23 mouse cellular contexts compared by ENCODE assay signal in genomic region chr10:119631966-119632365, GRCm38 (mm10).
DNase-seq lines count a peak whose midpoint lies in the region; ATAC-seq and TF ChIP-seq lines count a peak whose summit lies in the region.
"Had no signal": no experiment of that assay in that cellular context is flagged by ENCODE, and none has a peak within 500 bp of the region (broad histone marks: within the 10 kb centered on the region; RNA-seq: fewer than 3 reads in every experiment).

No protein-coding gene starts in this region.

- WGBS in cerebellum, adult 2 months, result 21% methylated on average over 9 of the region's 9 CpGs
- 21% methylated on average over 9 of the region's 9 CpGs for WGBS in limb, embryonic 14.5 days
- WGBS in limb, embryonic 10.5 days, result 47% methylated on average over 9 of the region's 9 CpGs

- no peak overlapping the region for H3K4me3 ChIP-seq in cerebellum, adult 2 months (replicated peaks; ENCODE audit: insufficient read depth, low read depth, low read length)
- no peak overlapping the region for H3K4me3 ChIP-seq in limb, embryonic 14.5 days (replicated peaks; ENCODE audit: low read length)
- no peak overlapping the region for H3K4me3 ChIP-seq in limb, embryonic 10.5 days
- H3K4me3 ChIP-seq: embryonic facial prominence, embryonic 10.5 days; embryonic facial prominence, embryonic 12.5 days; forebrain, embryonic 13.5 days; forebrain, embryonic 15.5 days had no signal

- no peak for TF ChIP-seq POLR2A in cerebellum, adult 2 months (IDR thresholded peaks at IDR 0.05; ENCODE audit: borderline replicate concordance, insufficient read depth, low read length)
- TF ChIP-seq POLR2A in limb, embryonic 14.5 days (IDR thresholded peaks at IDR 0.05; ENCODE audit: borderline replicate concordance, extremely low read depth, insufficient read depth, insufficient read length), result no peak

- no peaks in the 10 kb centered on the region for H3K27me3 ChIP-seq in cerebellum, adult 2 months (ENCODE audit: control insufficient read depth, insufficient read depth, low read length)
- H3K27me3 ChIP-seq in limb, embryonic 14.5 days (ENCODE audit: control insufficient read depth, insufficient read depth, low read length), result no peaks in the 10 kb centered on the region
- H3K27me3 ChIP-seq in limb, embryonic 10.5 days (ENCODE audit: low read depth, poor library complexity, severe bottlenecking), result peaks cover 40% of the 10 kb centered on the region
- H3K27me3 ChIP-seq: CH12.LX; embryonic facial prominence, embryonic 12.5 days; forebrain, embryonic 13.5 days; forebrain, embryonic 15.5 days; Patski had no signal

- no peak overlapping the region for H3K9ac ChIP-seq in limb, embryonic 14.5 days (ENCODE audit: low read depth, low read length, severe bottlenecking)
- H3K9ac ChIP-seq: embryonic facial prominence, embryonic 12.5 days; forebrain, embryonic 13.5 days; forebrain, embryonic 15.5 days; forebrain, postnatal 0 days had no signal

- H3K27ac ChIP-seq in cerebellum, adult 2 months (ENCODE audit: insufficient read depth, low read length), result no peak overlapping the region
- no peak overlapping the region for H3K27ac ChIP-seq in limb, embryonic 14.5 days (replicated peaks; ENCODE audit: low read depth, low read length)
- H3K27ac ChIP-seq in limb, embryonic 10.5 days, result no peak overlapping the region
- H3K27ac ChIP-seq: embryonic facial prominence, embryonic 10.5 days; embryonic facial prominence, embryonic 12.5 days; forebrain, embryonic 13.5 days; forebrain, embryonic 15.5 days had no signal

- ATAC-seq in limb, embryonic 14.5 days (ENCODE audit: low FRiP score, low read depth), result no peak
- ATAC-seq: activated CD4-positive, CD25-positive, alpha-beta regulatory T cell, adult 4 months; CD4-positive, CD25-positive, alpha-beta regulatory T cell, adult 4 months; forebrain, embryonic 13.5 days; forebrain, embryonic 15.5 days; forebrain, postnatal 0 days; Patski had no signal

- H3K36me3 ChIP-seq in limb, embryonic 14.5 days (ENCODE audit: control insufficient read depth, insufficient read depth, low read length), result no peaks in the 10 kb centered on the region
- no peaks in the 10 kb centered on the region for H3K36me3 ChIP-seq in limb, embryonic 10.5 days
- H3K36me3 ChIP-seq: embryonic facial prominence, embryonic 10.5 days; embryonic facial prominence, embryonic 12.5 days; forebrain, embryonic 15.5 days; G1E had no signal

- intact Hi-C loops in left cerebral cortex, postnatal 14 days (cut with DNase I), result loop anchor here (10.0 kb wide), 1 partner anchor 387 kb away; the partner anchor contains the start of gene Cand1

- DNase-seq in adrenal gland, adult 2 months, result peak; percentile 2
- DNase-seq in adrenal gland, postnatal 4 days (ENCODE audit: low spot score in 2 of 2), result no peak
- DNase-seq in cerebellum, postnatal 10 days, result peak; percentile 51 to 52
- DNase-seq in cerebellum, adult 2 months, result no peak
- peak; percentile 44 for DNase-seq in limb, embryonic 14.5 days (ENCODE audit: low spot score)
- no peak for DNase-seq in limb, embryonic 10.5 days (ENCODE audit: low spot score)
- DNase-seq in forelimb bud, embryonic 11.5 days (ENCODE audit: low read depth, low spot score), result peak; percentile 69
- no peak for DNase-seq in left cerebral cortex, postnatal 14 days (ENCODE audit: low spot score in 2 of 2)
- DNase-seq: adrenal gland, postnatal 25 days; B cell, adult 2 months; cerebellum, adult 11-12 months; cerebellum, adult 8-10 months; cerebellum, adult 9-11 months; forebrain, postnatal 0 days had no signal

- no peak for TF ChIP-seq CTCF in cerebellum, adult 2 months (IDR thresholded peaks at IDR 0.05; ENCODE audit: borderline replicate concordance, insufficient read depth, low read depth, low read length)

- no peaks in the 10 kb centered on the region for H3K4me1 ChIP-seq in cerebellum, adult 2 months (ENCODE audit: control insufficient read depth, insufficient read depth, low read length)
- H3K4me1 ChIP-seq in limb, embryonic 14.5 days (ENCODE audit: control insufficient read depth, insufficient read depth, low read length), result 0 out of 2 replicates have a peak, but pooled peaks cover 4% of the 10 kb centered on the region
- peaks cover 29% of the 10 kb centered on the region for H3K4me1 ChIP-seq in limb, embryonic 10.5 days
- H3K4me1 ChIP-seq: embryonic facial prominence, embryonic 10.5 days; embryonic facial prominence, embryonic 12.5 days; forebrain, embryonic 13.5 days had no signal

- H3K4me2 ChIP-seq in limb, embryonic 14.5 days (replicated peaks; ENCODE audit: low read depth, low read length, severe bottlenecking), result no peak overlapping the region
- H3K4me2 ChIP-seq: embryonic facial prominence, embryonic 12.5 days; forebrain, embryonic 13.5 days; forebrain, embryonic 15.5 days had no signal

- no peaks in the 10 kb centered on the region for H3K9me3 ChIP-seq in limb, embryonic 14.5 days (ENCODE audit: control insufficient read depth, low read length)
- H3K9me3 ChIP-seq in limb, embryonic 10.5 days (replicated peaks), result no peaks in the 10 kb centered on the region
- H3K9me3 ChIP-seq: embryonic facial prominence, embryonic 10.5 days; embryonic facial prominence, embryonic 12.5 days; forebrain, embryonic 13.5 days; forebrain, embryonic 15.5 days had no signal

Comparison
In these comparisons a context has a peak if more than half of its experiments do, and no peak if none do; other contexts are left out.
1. DNase-seq: peak in adrenal gland, adult 2 months (single experiment), cerebellum, postnatal 10 days (2 of 2), limb, embryonic 14.5 days (single experiment) and forelimb bud, embryonic 11.5 days (single experiment); none in adrenal gland, postnatal 4 days (0 of 2), cerebellum, adult 2 months (0 of 2), limb, embryonic 10.5 days (single experiment) and left cerebral cortex, postnatal 14 days (0 of 2).